In genomic region chr15:81857724-81858116, GRCm38 (mm10) we compare ENCODE assay signal across 8 mouse cellular contexts. TPM values are rescaled to one million over a fixed set of nuclear protein-coding genes. Genes with fewer than 3 reads are reported as not detected.
DNase-seq lines count a peak whose midpoint lies in the region; ATAC-seq lines count a peak whose summit lies in the region.

No protein-coding gene starts in this region.

- peak; percentile 29 for ATAC-seq in embryonic facial prominence, embryonic 11.5 days (replicated peaks; ENCODE audit: insufficient number of reproducible peaks, low FRiP score, low TSS enrichment, low read depth)
- ATAC-seq in hindbrain, embryonic 12.5 days (ENCODE audit: low FRiP score) = no peak
- ATAC-seq in frontal cortex, adult (ENCODE audit: low TSS enrichment) = no peak

- 0% methylated on average over 33 of the region's 33 CpGs for WGBS in embryonic facial prominence, embryonic 11.5 days
- WGBS in hindbrain, embryonic 12.5 days = 0% methylated on average over 33 of the region's 33 CpGs
- 2% methylated on average over 33 of the region's 33 CpGs for WGBS in macrophage (ENCODE audit: missing documents)

- H3K9ac ChIP-seq in embryonic facial prominence, embryonic 11.5 days (replicated peaks; ENCODE audit: low read length) = peak overlapping the region; percentile 83
- H3K9ac ChIP-seq in hindbrain, embryonic 12.5 days = peak overlapping the region; percentile 86

- no peaks in the 10 kb centered on the region for H3K9me3 ChIP-seq in embryonic facial prominence, embryonic 11.5 days (replicated peaks; ENCODE audit: control insufficient read depth, low read length)
- H3K9me3 ChIP-seq in hindbrain, embryonic 12.5 days (replicated peaks) = no peaks in the 10 kb centered on the region

- H3K4me3 ChIP-seq in embryonic facial prominence, embryonic 11.5 days (ENCODE audit: low read depth, low read length) = peak overlapping the region; percentile 81
- peak overlapping the region; percentile 87 for H3K4me3 ChIP-seq in hindbrain, embryonic 12.5 days
- H3K4me3 ChIP-seq in macrophage (ENCODE audit: inconsistent target) = peak overlapping the region; percentile 93

- no peaks in the 10 kb centered on the region for H3K36me3 ChIP-seq in embryonic facial prominence, embryonic 11.5 days (replicated peaks; ENCODE audit: control insufficient read depth, insufficient read depth, low read depth, low read length)
- H3K36me3 ChIP-seq in hindbrain, embryonic 12.5 days = no peaks in the 10 kb centered on the region
- peaks cover 15% of the 10 kb centered on the region; the same call in 1 of the 2 replicates for H3K36me3 ChIP-seq in macrophage (ENCODE audit: inconsistent target)

- H3K27me3 ChIP-seq in embryonic facial prominence, embryonic 11.5 days (ENCODE audit: control insufficient read depth, insufficient read depth, low read length) = no peaks in the 10 kb centered on the region
- no peaks in the 10 kb centered on the region for H3K27me3 ChIP-seq in hindbrain, embryonic 12.5 days

- no peaks in the 10 kb centered on the region for H3K4me1 ChIP-seq in embryonic facial prominence, embryonic 11.5 days (ENCODE audit: control insufficient read depth, insufficient read depth, low read length)
- peaks cover 18% of the 10 kb centered on the region for H3K4me1 ChIP-seq in hindbrain, embryonic 12.5 days

- DNase-seq in left cerebral cortex, postnatal 4 days = peak; percentile 41
- DNase-seq in left cerebral cortex, postnatal 14 days (ENCODE audit: low spot score in 2 of 2) = no peak
- DNase-seq in embryonic facial prominence, embryonic 11.5 days (ENCODE audit: low spot score) = peak; percentile 71
- no peak for DNase-seq in layer of hippocampus, adult 9-11 months
- no peak for DNase-seq in ovary, postnatal 14 days (ENCODE audit: low spot score)

- peak overlapping the region; percentile 76 for H3K4me2 ChIP-seq in embryonic facial prominence, embryonic 11.5 days (ENCODE audit: low read depth, low read length)
- peak overlapping the region; percentile 97 for H3K4me2 ChIP-seq in hindbrain, embryonic 12.5 days (replicated peaks)

- intact Hi-C loops in left cerebral cortex, postnatal 4 days (cut with DNase I) = no loop called here
- intact Hi-C loops in left cerebral cortex, postnatal 14 days (cut with DNase I) = no loop called here

- H3K79me2 ChIP-seq in macrophage (ENCODE audit: inconsistent target) = peaks cover 56% of the 10 kb centered on the region

- peak overlapping the region; percentile 71; the same call in 1 of the 2 replicates for H3K27ac ChIP-seq in embryonic facial prominence, embryonic 11.5 days (replicated peaks; ENCODE audit: low read depth, low read length)
- peak overlapping the region; percentile 91 for H3K27ac ChIP-seq in hindbrain, embryonic 12.5 days
- peak overlapping the region; percentile 93 for H3K27ac ChIP-seq in macrophage

RNA-seq across cellular contexts. Expression of gene Tob2, which starts 0.9 kb away (rescaled TPM):
- total RNA-seq in left cerebral cortex, postnatal 4 days (2021) = 10 to 100 TPM; 20.3 to 22.6 TPM
- 10 to 100 TPM; 25.8 to 31.8 TPM for total RNA-seq in left cerebral cortex, postnatal 14 days (2021)
- polyA plus RNA-seq in embryonic facial prominence, embryonic 11.5 days (2014; fragmentation: Nextera tagmentation; extraction: Ambion mirVana) = 10.7 and 11.1 TPM in 2 replicates
- polyA plus RNA-seq in hindbrain, embryonic 12.5 days (2016; fragmentation: Nextera tagmentation; extraction: Ambion mirVana) = 20.4 and 21.2 TPM in 2 replicates
- 10 to 100 TPM; 10.3 to 60.7 (median 36.8) TPM for total RNA-seq in macrophage (2018; cell fraction: chromatin; rRNA removed)
- 10 to 100 TPM; 15.1 to 45.5 (median 25.7) TPM for total RNA-seq in macrophage (2018; cell fraction: cytosol; rRNA removed)
- total RNA-seq in macrophage (2018; cell fraction: nucleus; rRNA removed) = 10 to 100 TPM; 23.9 to 68.7 (median 39.2) TPM
- 14.3 to 21.9 TPM (median 18.5 TPM) in 3 replicates for polyA plus RNA-seq in macrophage (2018)

RNA-seq across cellular contexts. Expression of gene Phf5a, which starts 14.0 kb away (rescaled TPM):
- 10 to 100 TPM; 51.8 to 59.7 TPM for total RNA-seq in left cerebral cortex, postnatal 4 days (2021)
- total RNA-seq in left cerebral cortex, postnatal 14 days (2021) = 10 to 100 TPM; 31.8 to 39.8 TPM
- 194 and 213 TPM in 2 replicates for polyA plus RNA-seq in embryonic facial prominence, embryonic 11.5 days (2014; fragmentation: Nextera tagmentation; extraction: Ambion mirVana)
- polyA plus RNA-seq in hindbrain, embryonic 12.5 days (2016; fragmentation: Nextera tagmentation; extraction: Ambion mirVana) = 102 and 115 TPM in 2 replicates
- total RNA-seq in macrophage (2018; cell fraction: chromatin; rRNA removed) = 10 to 100 TPM in 13 of 26 experiments, 1 to 10 TPM in 13; 5.7 to 60.5 (median 10.2) TPM
- total RNA-seq in macrophage (2018; cell fraction: cytosol; rRNA removed) = 10 to 100 TPM; 18.9 to 30.8 (median 26.2) TPM
- 10 to 100 TPM in 23 of 26 experiments, 1 to 10 TPM in 3; 5.7 to 27.1 (median 16.4) TPM for total RNA-seq in macrophage (2018; cell fraction: nucleus; rRNA removed)
- 24.7 to 37.1 TPM (median 25.5 TPM) in 3 replicates for polyA plus RNA-seq in macrophage (2018)

RNA-seq across cellular contexts. Expression of gene Aco2, which starts 14.4 kb away (rescaled TPM):
- total RNA-seq in left cerebral cortex, postnatal 4 days (2021) = 100 to 1,000 TPM; 273 to 304 TPM
- total RNA-seq in left cerebral cortex, postnatal 14 days (2021) = 100 to 1,000 TPM; 445 to 467 TPM
- polyA plus RNA-seq in embryonic facial prominence, embryonic 11.5 days (2014; fragmentation: Nextera tagmentation; extraction: Ambion mirVana) = 144 and 153 TPM in 2 replicates
- polyA plus RNA-seq in hindbrain, embryonic 12.5 days (2016; fragmentation: Nextera tagmentation; extraction: Ambion mirVana) = 193 TPM in 2 replicates
- total RNA-seq in macrophage (2018; cell fraction: chromatin; rRNA removed) = 100 to 1,000 TPM in 20 of 26 experiments, 10 to 100 TPM in 6; 65.0 to 201 (median 140) TPM
- total RNA-seq in macrophage (2018; cell fraction: cytosol; rRNA removed) = 100 to 1,000 TPM in 20 of 26 experiments, 10 to 100 TPM in 6; 91.1 to 126 (median 109) TPM
- 100 to 1,000 TPM in 14 of 26 experiments, 10 to 100 TPM in 12; 66.3 to 149 (median 105) TPM for total RNA-seq in macrophage (2018; cell fraction: nucleus; rRNA removed)
- 94.9 to 124 TPM (median 116 TPM) in 3 replicates for polyA plus RNA-seq in macrophage (2018)

RNA-seq across cellular contexts. Expression of gene Tef, which starts 55.5 kb away (rescaled TPM):
- total RNA-seq in left cerebral cortex, postnatal 4 days (2021) = 10 to 100 TPM; 68.1 to 69.6 TPM
- total RNA-seq in left cerebral cortex, postnatal 14 days (2021) = 100 to 1,000 TPM; 188 to 210 TPM
- 11.4 and 13.1 TPM in 2 replicates for polyA plus RNA-seq in embryonic facial prominence, embryonic 11.5 days (2014; fragmentation: Nextera tagmentation; extraction: Ambion mirVana)
- 30.0 and 31.9 TPM in 2 replicates for polyA plus RNA-seq in hindbrain, embryonic 12.5 days (2016; fragmentation: Nextera tagmentation; extraction: Ambion mirVana)
- total RNA-seq in macrophage (2018; cell fraction: chromatin; rRNA removed) = 100 to 1,000 TPM in 17 of 26 experiments, 10 to 100 TPM in 9; 24.8 to 219 (median 121) TPM
- 10 to 100 TPM; 15.0 to 50.3 (median 28.9) TPM for total RNA-seq in macrophage (2018; cell fraction: cytosol; rRNA removed)
- 100 to 1,000 TPM in 5 of 26 experiments, 10 to 100 TPM in 21; 19.1 to 142 (median 60.6) TPM for total RNA-seq in macrophage (2018; cell fraction: nucleus; rRNA removed)
- 18.9 to 44.0 TPM (median 23.6 TPM) in 3 replicates for polyA plus RNA-seq in macrophage (2018)

Comparison
In these comparisons a context has a peak if more than half of its experiments do, and no peak if none do; other contexts are left out.
1. DNase-seq: peak in left cerebral cortex, postnatal 4 days (single experiment) and embryonic facial prominence, embryonic 11.5 days (single experiment); none in left cerebral cortex, postnatal 14 days (0 of 2), layer of hippocampus, adult 9-11 months (single experiment) and ovary, postnatal 14 days (single experiment).
2. Peak in every context shown above with its lines, with median percentiles within 50 percentile points of each other: H3K27ac ChIP-seq and H3K4me3 ChIP-seq.